Mouse (Mus musculus) stomach, postnatal 0 days (tissue): ENCODE measurements around the gene Adprhl1. TPM values are rescaled to one million over a fixed set of nuclear protein-coding genes. Genes with fewer than 3 reads are reported as not detected.

Experiments used
- ATAC-seq: fragments of 200-750 bp; cut with Nextera tagmentation; 2 replicates; pipeline ENCODE4 v1.8.0; 2017; ENCODE audit not compliant: low FRiP score, low TSS enrichment
- DNase-seq: peaks from one replicate; pipeline ENCODE4 v3.0.0-alpha.2; 2016; ENCODE audit warnings: low spot score
- H3K27ac ChIP-seq: fragments of 300-500 bp; sonication (generic); replicated peaks from 2 replicates; pipeline ENCODE4 v1.5.1; 2014; ENCODE audit warnings: mild to moderate bottlenecking, control low read depth
- H3K27me3 ChIP-seq: fragments of 300-500 bp; sonication (generic); 2 replicates; pipeline ENCODE4 v1.6.1; 2014; ENCODE audit warnings: low read length; ENCODE audit not compliant: control insufficient read depth, insufficient read depth
- H3K36me3 ChIP-seq: fragments of 300-500 bp; sonication (generic); 2 replicates; pipeline ENCODE4 v1.6.1; 2014; ENCODE audit warnings: low read length, mixed read lengths; ENCODE audit not compliant: control insufficient read depth, insufficient read depth
- H3K4me1 ChIP-seq: fragments of 300-500 bp; sonication (generic); replicated peaks from 2 replicates; pipeline ENCODE4 v1.6.1; 2014; ENCODE audit warnings: antibody characterized with exemption; ENCODE audit not compliant: control insufficient read depth, insufficient read depth
- H3K4me2 ChIP-seq: fragments of 300-500 bp; sonication (generic); replicated peaks from 2 replicates; pipeline ENCODE4 v1.6.1; 2014; ENCODE audit warnings: low read depth, mild to moderate bottlenecking, control low read depth, moderate library complexity
- H3K4me3 ChIP-seq: fragments of 300-500 bp; sonication (generic); 2 replicates; pipeline ENCODE4 v1.5.1; 2014; ENCODE audit warnings: low read depth, low read length, control low read depth
- H3K9ac ChIP-seq: fragments of 300-500 bp; sonication (generic); 2 replicates; pipeline ENCODE4 v1.6.1; 2014; ENCODE audit warnings: mild to moderate bottlenecking, low read length, control low read depth, mixed read lengths
- H3K9me3 ChIP-seq: fragments of 300-500 bp; sonication (generic); 2 replicates; pipeline ENCODE4 v1.6.1; 2016; ENCODE audit warnings: low read length; ENCODE audit not compliant: control insufficient read depth
- CTCF ChIP-seq: IDR thresholded peaks from 2 replicates; pipeline ENCODE4 v1.5.1; 2016; ENCODE audit warnings: antibody characterized with exemption, low read depth, mild to moderate bottlenecking, moderate library complexity
- EP300 ChIP-seq: optimal IDR thresholded peaks from 2 replicates; pipeline ENCODE3; 2016; ENCODE audit warnings: antibody characterized with exemption
- WGBS: fragments of 180-500 bp; shearing (Covaris S2); extraction: QIAGEN DNeasy Blood & Tissue Kit; methylation state at CpG from one replicate; pipeline ENCODE4 v1.1.7; 2014; 5-methylcytosine and 5-hydroxymethylcytosine counted together
- polyA plus RNA-seq: library from polyadenylated mRNA; unstranded; fragments of >200 nt; fragmentation: Nextera tagmentation; extraction: Ambion mirVana; gene quantifications from 2 replicates; pipeline ENCODE4 v1.2.1, GENCODE M21; 2015

The Adprhl1 gene
- 0.42 and 0.50 TPM in 2 replicates for polyA plus RNA-seq

GRCm38 (mm10) chr8:13254019-13254418 lies at the start of gene Adprhl1:
TSS of gene Adprhl1 (minus strand) at chr8:13254162.
- H3K4me1 ChIP-seq = no peaks in the 10 kb centered on the region
- H3K4me3 ChIP-seq = no peak within 1 kb of the TSS
- DNase-seq (peak; percentile 85), ATAC-seq (peak; percentile 90)
- H3K27ac ChIP-seq = no peak within 1 kb of the TSS
- whole genome bisulfite sequencing = 35% methylated on average over 8 of the region's 8 CpGs
- H3K27me3 ChIP-seq = no peaks in the 10 kb centered on the region
- TF ChIP-seq EP300 = no peak
- TF ChIP-seq CTCF = peak; percentile 85
- no peaks in the 10 kb centered on the region for H3K9me3 ChIP-seq
- peaks cover 9% of the 10 kb centered on the region for H3K36me3 ChIP-seq
- no peak within 1 kb of the TSS for H3K4me2 ChIP-seq
- H3K9ac ChIP-seq = no peak within 1 kb of the TSS

GRCm38 (mm10) chr8:13301036-13301435 lies 47.1 kb upstream of the Adprhl1 start:
- WGBS = 95% methylated on average over 7 of the region's 7 CpGs
- no peaks in the 10 kb centered on the region for H3K9me3 ChIP-seq
- H3K36me3 ChIP-seq = peaks cover 27% of the 10 kb centered on the region
- H3K9ac ChIP-seq = no peak overlapping the region
- H3K4me3 ChIP-seq = no peak overlapping the region
- TF ChIP-seq EP300 (no peak), CTCF (no peak)
- H3K27me3 ChIP-seq = no peaks in the 10 kb centered on the region
- DNase-seq (no peak), ATAC-seq (no peak)
- no peak overlapping the region for H3K27ac ChIP-seq
- no peaks in the 10 kb centered on the region for H3K4me1 ChIP-seq
- H3K4me2 ChIP-seq = no peak overlapping the region

- no peak overlapping the region for H3K27ac ChIP-seq
- no peak overlapping the region for H3K9ac ChIP-seq
- no peak for ATAC-seq
- TF ChIP-seq EP300 (no peak), CTCF (no peak)
- no peak for DNase-seq
- H3K4me1 ChIP-seq = no peaks in the 10 kb centered on the region
- H3K27me3 ChIP-seq = no peaks in the 10 kb centered on the region
- H3K4me2 ChIP-seq = no peak overlapping the region
- H3K36me3 ChIP-seq = peaks cover 36% of the 10 kb centered on the region
- no peak overlapping the region for H3K4me3 ChIP-seq
- whole genome bisulfite sequencing = 95% methylated on average over 8 of the region's 8 CpGs
- H3K9me3 ChIP-seq = no peaks in the 10 kb centered on the region
These were observed 45.6 kb upstream of the Adprhl1 start for GRCm38 (mm10) chr8:13299571-13299970.

GRCm38 (mm10) chr8:13293677-13294470 lies 39.9 kb upstream of the Adprhl1 start:
- TF ChIP-seq EP300 (no peak), CTCF (no peak)
- 91% methylated on average over 9 of the region's 9 CpGs for WGBS
- H3K9me3 ChIP-seq = no peaks in the 10 kb centered on the region
- DNase-seq (no peak), ATAC-seq (no peak)
- no peaks in the 10 kb centered on the region for H3K27me3 ChIP-seq
- no peak overlapping the region for H3K4me2 ChIP-seq
- H3K9ac ChIP-seq = no peak overlapping the region
- H3K4me1 ChIP-seq = no peaks in the 10 kb centered on the region
- peaks cover 24% of the 10 kb centered on the region; the same call in 1 of the 2 replicates for H3K36me3 ChIP-seq
- no peak overlapping the region for H3K27ac ChIP-seq
- no peak overlapping the region for H3K4me3 ChIP-seq

- Histone ChIP-seq H3K4me2 (no peak overlapping the region), H3K4me1 (no peaks in the 10 kb centered on the region), H3K9ac (no peak overlapping the region), H3K4me3 (no peak overlapping the region), H3K9me3 (no peaks in the 10 kb centered on the region), H3K27me3 (no peaks in the 10 kb centered on the region), H3K27ac (no peak overlapping the region), H3K36me3 (peaks cover 23% of the 10 kb centered on the region; the same call in 1 of the 2 replicates)
- TF ChIP-seq CTCF (peak; percentile 95), EP300 (no peak)
- 28% methylated on average over 9 of the region's 9 CpGs for WGBS
- ATAC-seq (no peak), DNase-seq (peak; percentile 86)
These were observed 38.4 kb upstream of the Adprhl1 start for GRCm38 (mm10) chr8:13292364-13292763.

GRCm38 (mm10) chr8:13288646-13289045 lies 34.7 kb upstream of the Adprhl1 start:
- no peak for TF ChIP-seq EP300
- no peak for TF ChIP-seq CTCF
- Histone ChIP-seq H3K4me1 (peaks cover 5% of the 10 kb centered on the region; the same call in 1 of the 2 replicates), H3K4me3 (peak overlapping the region; percentile 57), H3K36me3 (peaks cover 3% of the 10 kb centered on the region; the same call in 1 of the 2 replicates), H3K27ac (peak overlapping the region; percentile 93; the same call in 1 of the 2 replicates), H3K27me3 (no peaks in the 10 kb centered on the region), H3K9ac (peak overlapping the region; percentile 79), H3K9me3 (no peaks in the 10 kb centered on the region), H3K4me2 (peak overlapping the region; percentile 96)
- 2% methylated on average over 6 of the region's 6 CpGs for WGBS
- no peak for ATAC-seq
- DNase-seq = no peak
